Mouse (Mus musculus) limb, embryonic 13.5 days (tissue): Measurements from ENCODE around the gene Igfbp3. TPM values are rescaled to one million over a fixed set of nuclear protein-coding genes. Genes with fewer than 3 reads are reported as not detected.
"Not testable (repeated sequence)": the region's sequence is repeated elsewhere in the genome, so short reads cannot be mapped to it uniquely, and the experiment has no call there.

ENCODE experiments used
- ATAC-seq: fragments of 200-750 bp; cut with Nextera tagmentation; 2 replicates; pipeline ENCODE4 v1.8.0; 2017; ENCODE audit warnings: low read depth, moderate number of reproducible peaks, moderate TSS enrichment; ENCODE audit not compliant: low FRiP score
- H3K27ac ChIP-seq: fragments of 300-500 bp; sonication (generic); 2 replicates; pipeline ENCODE4 v1.5.1; 2015; ENCODE audit warnings: inconsistent platforms, mild to moderate bottlenecking, moderate library complexity
- H3K27me3 ChIP-seq: fragments of 300-500 bp; sonication (generic); 2 replicates; pipeline ENCODE4 v1.6.1; 2015; ENCODE audit warnings: mild to moderate bottlenecking, inconsistent platforms
- H3K36me3 ChIP-seq: fragments of 300-500 bp; sonication (generic); 2 replicates; pipeline ENCODE4 v1.6.1; 2015; ENCODE audit warnings: inconsistent platforms, mild to moderate bottlenecking, moderate library complexity
- H3K4me1 ChIP-seq: fragments of 300-500 bp; sonication (generic); 2 replicates; pipeline ENCODE4 v1.6.1; 2015; ENCODE audit warnings: inconsistent platforms
- H3K4me2 ChIP-seq: fragments of 300-500 bp; sonication (generic); replicated peaks from 2 replicates; pipeline ENCODE4 v1.6.1; 2015; ENCODE audit warnings: inconsistent platforms, mild to moderate bottlenecking, moderate library complexity
- H3K4me3 ChIP-seq: fragments of 300-500 bp; sonication (generic); 2 replicates; pipeline ENCODE4 v1.5.1; 2015; ENCODE audit warnings: moderate library complexity, mild to moderate bottlenecking, inconsistent platforms
- H3K9ac ChIP-seq: fragments of 300-500 bp; sonication (generic); 2 replicates; pipeline ENCODE4 v1.6.1; 2015; ENCODE audit warnings: mild to moderate bottlenecking, inconsistent platforms
- H3K9me3 ChIP-seq: fragments of 300-500 bp; sonication (generic); 2 replicates; pipeline ENCODE4 v1.6.1; 2016; ENCODE audit warnings: inconsistent platforms
- WGBS: fragments of 180-500 bp; shearing (Covaris S2); methylation state at CpG from one replicate; pipeline ENCODE4 v1.1.7; 2015; 5-methylcytosine and 5-hydroxymethylcytosine counted together
- polyA plus RNA-seq: library from polyadenylated mRNA; unstranded; fragments of >200 nt; fragmentation: Nextera tagmentation; extraction: Ambion mirVana; gene quantifications from 2 replicates; pipeline ENCODE4 v1.2.1, GENCODE M21; 2015

Igfbp3 gene
- polyA plus RNA-seq, 1 experiment from 2014 or later = 164 TPM

DNA sequence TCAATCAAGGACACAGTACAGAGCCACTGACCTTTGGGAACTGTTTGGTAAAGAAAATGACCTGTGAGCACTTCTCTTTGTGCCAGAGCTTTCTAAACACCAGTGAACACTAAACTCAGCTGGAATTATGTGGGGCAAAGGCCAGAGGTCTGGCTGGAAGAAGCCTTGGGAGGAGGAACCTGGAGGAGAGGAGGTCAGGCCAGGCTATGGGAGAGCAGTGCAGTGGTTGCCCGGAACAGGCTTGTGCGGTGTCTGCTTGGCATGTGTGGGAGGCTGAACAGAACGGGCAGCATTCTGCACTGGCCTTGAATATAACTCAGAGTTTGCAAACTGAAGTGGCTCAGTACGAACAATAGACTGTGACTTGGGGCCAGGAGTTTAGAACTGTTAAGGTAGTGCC, 16.3 kb upstream of the Igfbp3 start:
- Histone ChIP-seq H3K4me2 (no peak overlapping the region), H3K9ac (no peak overlapping the region), H3K9me3 (no peaks in the 10 kb centered on the region), H3K27me3 (no peaks in the 10 kb centered on the region), H3K4me1 (peaks cover 18% of the 10 kb centered on the region; the same call in 1 of the 2 replicates), H3K36me3 (no peaks in the 10 kb centered on the region), H3K27ac (no peak overlapping the region), H3K4me3 (no peak overlapping the region)
- no peak for ATAC-seq
- 81% methylated on average over 4 of the region's 4 CpGs for WGBS

DNA sequence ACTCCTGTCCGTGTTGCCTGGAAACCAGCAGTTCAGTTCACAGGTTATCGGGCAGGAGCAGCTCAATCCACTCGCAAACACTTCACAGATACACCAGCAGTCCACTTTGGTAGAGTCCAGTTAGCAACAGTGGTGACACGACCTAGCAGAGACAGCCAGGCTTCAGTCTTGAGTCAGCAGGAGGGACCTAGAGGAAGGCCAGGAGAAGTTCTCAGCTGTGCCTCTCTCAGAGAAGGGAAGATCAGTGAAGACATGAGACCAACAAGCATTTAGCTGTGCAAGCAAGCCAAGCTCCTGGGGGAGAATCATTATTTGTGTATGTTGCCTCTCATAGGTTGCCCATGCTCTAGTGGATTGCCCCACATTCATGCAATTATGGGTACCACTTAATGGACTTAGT, 14.4 kb upstream of the Igfbp3 start:
- H3K27ac ChIP-seq = no peak overlapping the region
- no peaks in the 10 kb centered on the region for H3K36me3 ChIP-seq
- peaks cover 13% of the 10 kb centered on the region; the same call in 1 of the 2 replicates for H3K4me1 ChIP-seq
- H3K4me3 ChIP-seq = no peak overlapping the region
- H3K27me3 ChIP-seq = no peaks in the 10 kb centered on the region
- WGBS = 84% methylated on average over 4 of the region's 4 CpGs
- H3K9ac ChIP-seq = no peak overlapping the region
- H3K4me2 ChIP-seq = no peak overlapping the region
- H3K9me3 ChIP-seq = no peaks in the 10 kb centered on the region
- no peak for ATAC-seq

DNA sequence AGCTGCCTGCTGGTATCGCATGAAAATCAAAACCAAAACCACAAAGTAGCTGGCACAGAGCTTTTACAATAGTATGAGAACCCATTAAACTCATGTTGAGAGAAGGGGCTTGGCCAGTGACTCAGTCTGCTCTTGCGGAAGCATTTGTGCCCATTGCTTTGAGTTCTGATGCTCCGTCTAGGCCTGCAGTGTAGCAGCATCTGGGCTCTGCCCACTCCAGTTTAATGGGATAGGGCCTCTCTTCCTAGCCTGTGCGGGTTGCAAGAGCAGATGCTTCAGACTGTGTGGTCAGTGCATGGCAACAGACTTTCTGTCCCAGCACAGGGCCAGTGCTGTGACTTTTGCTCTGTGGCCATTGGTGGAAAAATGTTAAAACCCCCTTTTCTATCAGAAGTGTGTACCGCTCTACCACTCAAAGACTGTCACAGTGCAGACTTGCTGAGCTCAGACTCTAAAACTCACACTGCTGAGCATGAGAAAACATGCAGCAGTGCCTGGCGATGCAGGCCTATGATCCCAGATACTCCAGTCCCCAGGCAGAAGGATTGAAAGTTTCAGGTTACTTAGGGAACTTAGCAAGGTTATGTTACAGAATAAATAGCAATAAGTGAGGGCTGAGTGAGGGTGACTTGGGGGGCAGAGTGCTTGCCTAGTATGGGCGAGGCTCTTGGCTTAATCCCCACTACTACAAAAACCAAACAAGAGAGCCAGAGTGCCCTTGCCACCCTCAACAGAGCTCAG, 13.3 kb upstream of the Igfbp3 start:
- no peak overlapping the region for H3K4me3 ChIP-seq
- H3K36me3 ChIP-seq = no peaks in the 10 kb centered on the region
- no peaks in the 10 kb centered on the region for H3K27me3 ChIP-seq
- 68% methylated on average over 7 of the region's 7 CpGs for WGBS
- peak overlapping the region; percentile 62; the same call in 1 of the 2 replicates for H3K27ac ChIP-seq
- no peak overlapping the region for H3K4me2 ChIP-seq
- no peaks in the 10 kb centered on the region for H3K9me3 ChIP-seq
- peaks cover 13% of the 10 kb centered on the region; the same call in 1 of the 2 replicates for H3K4me1 ChIP-seq
- ATAC-seq = peak; percentile 81
- H3K9ac ChIP-seq = no peak overlapping the region

DNA sequence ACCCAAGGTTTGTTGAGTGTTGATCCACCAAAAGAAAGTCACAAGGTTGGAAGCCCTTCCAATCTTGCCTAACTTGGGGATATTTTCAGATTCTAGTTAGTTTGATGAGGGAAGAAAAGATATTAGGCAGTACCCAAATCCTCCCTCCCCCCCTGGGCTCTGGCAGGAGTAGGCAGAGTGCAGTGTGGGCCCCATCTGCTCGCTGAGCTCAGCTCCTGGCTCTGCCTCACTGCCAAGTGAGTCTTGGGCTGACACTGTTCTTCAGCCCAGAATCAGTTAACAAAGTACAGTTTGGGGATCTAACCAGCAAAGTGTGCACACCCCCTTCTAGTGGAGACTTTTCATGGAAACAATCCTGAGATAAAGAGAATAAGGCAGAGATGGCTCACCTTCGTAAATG, 12.5 kb upstream of the Igfbp3 start:
- Histone ChIP-seq H3K4me3 (no peak overlapping the region), H3K27ac (no peak overlapping the region), H3K9ac (no peak overlapping the region), H3K4me2 (no peak overlapping the region), H3K27me3 (no peaks in the 10 kb centered on the region), H3K4me1 (peaks cover 13% of the 10 kb centered on the region; the same call in 1 of the 2 replicates), H3K36me3 (no peaks in the 10 kb centered on the region), H3K9me3 (no peaks in the 10 kb centered on the region)
- 47% methylated on average over 2 of the region's 2 CpGs for WGBS
- no peak for ATAC-seq

DNA sequence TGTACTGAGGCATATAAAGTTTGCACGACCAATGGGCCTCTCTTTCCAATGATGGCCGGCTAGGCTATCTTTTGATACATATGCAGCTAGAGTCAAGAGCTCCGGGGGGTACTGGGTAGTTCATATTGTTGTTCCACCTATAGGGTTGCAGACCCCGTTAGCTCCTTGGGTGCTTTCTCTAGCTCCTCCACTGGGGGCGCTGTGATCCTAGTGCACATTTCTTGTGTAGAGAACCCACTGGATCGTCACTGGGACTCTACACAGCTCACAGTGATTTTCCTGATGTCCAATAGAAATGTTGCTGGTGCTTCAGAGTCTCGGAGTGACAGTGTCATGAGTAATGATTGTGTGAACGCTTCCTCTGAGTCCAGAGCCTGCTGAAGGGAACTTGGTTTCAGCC, 8.1 kb upstream of the Igfbp3 start:
- H3K27me3 ChIP-seq, H3K9me3 ChIP-seq, H3K4me2 ChIP-seq, H3K4me3 ChIP-seq, H3K36me3 ChIP-seq, H3K27ac ChIP-seq, ATAC-seq, H3K4me1 ChIP-seq, H3K9ac ChIP-seq: not testable (repeated sequence)
- WGBS = 76% methylated on average over 8 of the region's 8 CpGs

DNA sequence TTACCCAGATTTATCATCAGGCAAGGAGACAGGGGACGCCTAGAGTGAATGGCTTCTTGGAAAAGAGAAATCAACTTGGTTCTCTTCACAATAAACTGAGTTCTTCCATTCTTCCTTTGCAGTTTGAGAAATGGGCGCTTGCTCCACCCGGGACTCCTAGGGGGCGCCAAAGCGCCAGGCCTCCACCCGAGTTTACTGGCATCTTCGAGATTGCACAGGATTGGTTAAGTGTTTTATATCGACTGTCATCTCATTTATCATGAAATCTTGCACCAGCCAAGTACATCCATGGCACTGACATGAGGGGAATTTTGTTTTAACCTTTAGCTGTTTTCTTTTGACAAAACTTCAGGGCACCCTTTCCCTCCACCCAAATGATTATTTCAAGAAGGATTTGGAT, 2.0 kb upstream of the Igfbp3 start:
- Histone ChIP-seq H3K9me3 (no peaks in the 10 kb centered on the region), H3K4me2 (no peak overlapping the region), H3K27ac (no peak overlapping the region), H3K4me1 (peaks cover 28% of the 10 kb centered on the region), H3K36me3 (no peaks in the 10 kb centered on the region), H3K9ac (no peak overlapping the region), H3K4me3 (no peak overlapping the region), H3K27me3 (peaks cover 53% of the 10 kb centered on the region)
- no peak for ATAC-seq
- 11% methylated on average over 8 of the region's 8 CpGs for WGBS

DNA sequence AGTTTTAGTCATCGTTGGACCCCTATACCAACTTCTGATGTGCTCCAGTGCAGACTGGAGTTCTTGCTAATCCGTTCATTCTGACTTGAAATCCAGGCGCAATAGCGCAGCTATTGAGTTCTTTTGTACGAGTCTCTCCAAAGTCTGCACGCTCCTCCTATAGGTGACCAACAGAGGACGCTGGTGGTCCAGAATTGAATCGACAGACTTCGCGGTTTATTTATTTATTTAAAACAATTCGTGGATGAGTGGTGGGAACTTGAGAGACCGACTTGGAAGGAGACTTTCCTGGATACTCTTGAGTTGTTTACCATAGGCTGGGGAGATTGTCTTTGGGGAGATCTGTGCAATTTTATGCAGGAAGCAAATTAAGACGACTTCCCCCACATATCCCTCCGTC, 1.0 kb upstream of the Igfbp3 start:
- no peak overlapping the region for H3K27ac ChIP-seq

DNA sequence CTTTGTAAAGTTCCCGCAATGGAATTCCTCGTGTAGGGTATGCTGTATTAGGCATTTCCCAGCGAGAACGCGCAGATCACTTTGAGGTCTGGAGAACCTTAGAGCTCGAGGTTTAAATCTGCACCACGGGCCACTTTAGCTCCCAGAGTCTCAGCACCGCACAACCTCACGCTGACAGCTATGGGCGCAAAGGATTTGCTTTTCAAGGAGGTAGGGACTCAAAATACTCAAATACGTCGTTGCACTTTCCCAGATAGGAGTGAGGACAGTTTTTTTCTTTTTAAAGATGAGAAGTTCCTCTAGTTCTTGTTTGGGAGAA, 578 bp upstream of the Igfbp3 start:
- Histone ChIP-seq H3K9ac (peak overlapping the region; percentile 66; the same call in 1 of the 2 replicates), H3K9me3 (no peaks in the 10 kb centered on the region), H3K4me1 (peaks cover 31% of the 10 kb centered on the region), H3K36me3 (peaks cover 5% of the 10 kb centered on the region), H3K4me2 (peak overlapping the region; percentile 93), H3K4me3 (peak overlapping the region; percentile 68), H3K27ac (no peak overlapping the region; the same call in 1 of the 2 replicates), H3K27me3 (peaks cover 54% of the 10 kb centered on the region)
- no peak for ATAC-seq
- under 1% methylated on average over 12 of the region's 12 CpGs for WGBS

More for the DNA sequence above, 1.0 kb upstream of the Igfbp3 start:
- WGBS = 9% methylated on average over 14 of the region's 14 CpGs
- Histone ChIP-seq H3K4me2 (peak overlapping the region; percentile 93), H3K9me3 (no peaks in the 10 kb centered on the region), H3K4me1 (peaks cover 31% of the 10 kb centered on the region), H3K4me3 (peak overlapping the region; percentile 68), H3K36me3 (peaks cover under 1% of the 10 kb centered on the region; the same call in 1 of the 2 replicates), H3K9ac (no peak overlapping the region), H3K27me3 (peaks cover 54% of the 10 kb centered on the region)
- ATAC-seq = no peak

DNA sequence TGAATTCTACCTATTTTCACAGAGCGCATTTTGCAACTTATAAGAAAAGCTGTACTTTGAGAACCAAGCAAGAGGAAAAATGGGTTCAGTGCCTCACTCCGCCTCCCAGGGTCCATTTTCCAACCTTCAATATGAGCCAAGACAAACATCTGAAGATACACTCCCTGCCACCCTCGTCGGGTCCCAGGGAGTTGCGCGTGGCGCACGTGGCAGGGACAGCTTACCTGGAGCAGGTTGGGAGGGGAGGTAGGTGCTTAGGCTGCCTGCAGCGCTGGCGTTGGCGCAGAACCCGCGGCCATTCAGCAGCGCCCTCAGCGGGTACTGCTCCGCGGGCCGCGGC, 592 bp downstream of the Igfbp3 start:
- no peaks in the 10 kb centered on the region for H3K9me3 ChIP-seq
- peak overlapping the region; percentile 66 for H3K9ac ChIP-seq
- H3K27ac ChIP-seq = peak overlapping the region; percentile 49; the same call in 1 of the 2 replicates
- peak overlapping the region; percentile 93 for H3K4me2 ChIP-seq
- ATAC-seq = no peak; the same call in 1 of the 2 replicates
- H3K4me3 ChIP-seq = peak overlapping the region; percentile 68
- peaks cover 31% of the 10 kb centered on the region for H3K4me1 ChIP-seq
- WGBS = 2% methylated on average over 19 of the region's 19 CpGs
- peaks cover 54% of the 10 kb centered on the region for H3K27me3 ChIP-seq
- peaks cover 16% of the 10 kb centered on the region for H3K36me3 ChIP-seq

DNA sequence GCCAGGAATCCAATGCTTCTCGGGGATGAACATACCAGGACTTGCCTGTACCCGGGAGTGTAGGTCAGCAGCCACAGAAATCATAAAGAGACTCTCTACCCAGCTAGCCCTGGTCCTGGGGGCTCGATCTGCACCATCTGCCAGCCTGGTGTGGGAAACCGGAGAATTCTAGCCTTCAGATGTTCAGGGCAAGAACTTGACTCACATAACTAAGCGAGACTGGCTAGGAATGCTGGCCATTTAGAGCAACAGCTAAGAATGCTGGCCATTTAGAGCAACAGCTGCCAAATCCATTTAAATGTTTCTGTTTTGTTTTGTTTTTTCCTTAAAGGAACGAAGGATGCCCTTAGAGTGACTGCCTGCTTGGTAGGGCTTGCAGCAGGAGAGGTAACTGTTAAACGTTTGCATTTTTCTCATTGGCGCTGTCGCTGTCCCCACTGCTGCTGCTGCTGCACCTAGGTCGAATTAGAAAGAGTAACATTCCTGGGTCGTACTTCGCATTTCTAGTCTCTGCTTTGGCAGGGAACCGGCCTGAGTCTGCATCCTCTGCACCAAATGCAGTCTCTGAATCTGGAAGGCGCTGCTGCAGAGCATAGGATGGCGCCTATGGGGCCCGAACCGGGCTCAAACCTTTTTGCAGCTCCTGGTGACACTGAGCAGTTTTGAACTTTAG, 1.5 kb downstream of the Igfbp3 start:
- peaks cover 18% of the 10 kb centered on the region for H3K36me3 ChIP-seq
- peak overlapping the region; percentile 48; the same call in 1 of the 2 replicates for H3K27ac ChIP-seq
- peak overlapping the region; percentile 66 for H3K9ac ChIP-seq
- peak overlapping the region; percentile 68 for H3K4me3 ChIP-seq
- peak overlapping the region; percentile 93 for H3K4me2 ChIP-seq
- 11% methylated on average over 17 of the region's 17 CpGs for WGBS
- no peaks in the 10 kb centered on the region for H3K9me3 ChIP-seq
- ATAC-seq = no peak
- peaks cover 54% of the 10 kb centered on the region for H3K27me3 ChIP-seq
- peaks cover 31% of the 10 kb centered on the region for H3K4me1 ChIP-seq

DNA sequence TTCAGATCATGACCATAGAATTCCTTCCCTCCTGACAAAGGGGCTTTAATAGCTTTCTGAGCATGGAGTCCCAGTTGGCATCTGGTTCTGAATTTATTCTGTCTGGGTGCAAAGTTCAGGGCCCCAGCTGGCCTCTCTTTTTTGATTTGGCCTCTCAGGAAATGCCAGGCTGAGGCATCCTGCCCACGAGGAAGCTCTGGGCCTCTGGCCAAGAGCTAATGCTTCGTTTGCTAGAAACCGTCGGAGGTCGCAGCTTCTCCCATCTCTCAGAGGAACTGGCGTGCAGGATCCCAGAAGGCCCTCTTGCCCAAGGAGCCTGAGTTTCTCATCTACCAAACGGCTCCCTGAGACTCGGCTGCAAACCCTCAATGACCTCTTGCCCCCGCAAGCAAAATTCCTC, 2.5 kb downstream of the Igfbp3 start:
- Histone ChIP-seq H3K36me3 (peaks cover 18% of the 10 kb centered on the region), H3K4me2 (peak overlapping the region; percentile 54), H3K27me3 (peaks cover 47% of the 10 kb centered on the region), H3K27ac (no peak overlapping the region), H3K4me1 (peaks cover 31% of the 10 kb centered on the region), H3K4me3 (peak overlapping the region; percentile 33), H3K9ac (peak overlapping the region; percentile 40; the same call in 1 of the 2 replicates), H3K9me3 (no peaks in the 10 kb centered on the region)
- ATAC-seq = no peak
- 7% methylated on average over 9 of the region's 9 CpGs for WGBS

DNA sequence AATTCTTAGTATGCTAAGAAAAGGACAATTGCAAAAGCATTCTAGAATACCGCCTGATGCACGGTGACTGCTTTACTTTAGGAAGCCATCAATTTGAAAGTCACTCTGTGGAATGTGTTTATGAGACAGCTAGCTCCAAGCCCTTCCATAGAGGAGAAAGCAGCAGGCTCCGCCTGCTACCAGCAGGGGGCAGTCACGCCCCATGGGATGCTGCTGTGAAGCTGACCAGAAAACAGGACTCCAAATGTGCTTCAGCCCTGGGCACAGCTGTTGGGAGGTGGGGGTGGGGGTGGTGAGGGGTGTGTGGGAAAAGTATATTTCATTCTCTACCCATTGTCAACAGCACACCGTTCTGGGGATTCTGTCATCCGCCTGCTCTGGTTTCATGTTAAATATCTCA, 3.4 kb downstream of the Igfbp3 start:
- H3K4me2 ChIP-seq = peak overlapping the region; percentile 54
- no peaks in the 10 kb centered on the region for H3K9me3 ChIP-seq
- H3K27ac ChIP-seq = no peak overlapping the region
- peak; percentile 24; the same call in 1 of the 2 replicates for ATAC-seq
- peak overlapping the region; percentile 33 for H3K4me3 ChIP-seq
- H3K36me3 ChIP-seq = peaks cover 18% of the 10 kb centered on the region
- H3K9ac ChIP-seq = no peak overlapping the region
- WGBS = 11% methylated on average over 6 of the region's 6 CpGs
- H3K4me1 ChIP-seq = peaks cover 31% of the 10 kb centered on the region
- H3K27me3 ChIP-seq = peaks cover 45% of the 10 kb centered on the region
